Mouse (Mus musculus) liver, embryonic 14.5 days (tissue): ENCODE measurements around the gene Zswim7. TPM values are rescaled to one million over a fixed set of nuclear protein-coding genes. Genes with fewer than 3 reads are reported as not detected.

Experiments
- ATAC-seq: fragments of 200-750 bp; cut with Nextera tagmentation; 2 replicates; pipeline ENCODE4 v1.8.0; 2017; ENCODE audit warnings: moderate number of reproducible peaks, mild to moderate bottlenecking, moderate library complexity; ENCODE audit not compliant: insufficient read depth
- DNase-seq, 3 experiments: peaks; one replicate each; pipeline ENCODE4 v3.0.0-alpha.2; 2012 to 2013; ENCODE audit warnings: low read depth in 3 of 3, low spot score in 3 of 3
- H3K27ac ChIP-seq: fragments of 300-500 bp; sonication (generic); 2 replicates; pipeline ENCODE4 v1.5.1; 2014; ENCODE audit warnings: moderate library complexity, mild to moderate bottlenecking, control low read depth, inconsistent platforms
- H3K27me3 ChIP-seq: fragments of 300-500 bp; sonication (generic); 2 replicates; pipeline ENCODE4 v1.6.1; 2014; ENCODE audit warnings: mild to moderate bottlenecking, low read length, moderate library complexity; ENCODE audit not compliant: control insufficient read depth, insufficient read depth
- H3K36me3 ChIP-seq: fragments of 300-500 bp; sonication (generic); replicated peaks from 2 replicates; pipeline ENCODE4 v1.6.1; 2014; ENCODE audit warnings: low read depth; ENCODE audit not compliant: control insufficient read depth, insufficient read depth
- H3K4me1 ChIP-seq, 2 experiments: fragments of 200-500 bp in 1 of 2; fragments of 300-500 bp in 1 of 2; sonication (generic) in 1 of 2; replicated peaks; 2 replicates each; pipeline ENCODE4 v1.6.1; 2012 to 2014; ENCODE audit warnings: antibody characterized with exemption in 1 of 2, inconsistent platforms in 1 of 2, low read length in 1 of 2; ENCODE audit not compliant: control insufficient read depth in 2 of 2, insufficient read depth in 2 of 2
- H3K4me2 ChIP-seq: fragments of 300-500 bp; sonication (generic); 2 replicates; pipeline ENCODE4 v1.6.1; 2014; ENCODE audit warnings: low read depth, mild to moderate bottlenecking, control low read depth, moderate library complexity
- H3K4me3 ChIP-seq, 2 experiments: fragments of 200-500 bp in 1 of 2; fragments of 300-500 bp in 1 of 2; sonication (generic) in 1 of 2; 2 replicates each; pipeline ENCODE4 v1.5.1; 2012 to 2014; ENCODE audit warnings: low read depth in 2 of 2, low read length in 2 of 2, mild to moderate bottlenecking in 2 of 2, control low read depth in 1 of 2, inconsistent platforms in 1 of 2, moderate library complexity in 1 of 2; ENCODE audit not compliant: insufficient read depth in 1 of 2
- H3K9ac ChIP-seq: fragments of 300-500 bp; sonication (generic); replicated peaks from 2 replicates; pipeline ENCODE4 v1.6.1; 2014; ENCODE audit warnings: mild to moderate bottlenecking, control low read depth, moderate library complexity
- H3K9me3 ChIP-seq: fragments of 300-500 bp; sonication (generic); 2 replicates; pipeline ENCODE4 v1.6.1; 2016; ENCODE audit warnings: low read length, mixed read lengths; ENCODE audit not compliant: control insufficient read depth
- CTCF ChIP-seq: IDR thresholded peaks from 2 replicates; pipeline ENCODE4 v1.5.1; 2016; ENCODE audit warnings: antibody characterized with exemption, low read depth, control low read depth
- EP300 ChIP-seq: IDR thresholded peaks from 2 replicates; pipeline ENCODE4 v1.6.1; 2016; ENCODE audit warnings: antibody characterized with exemption, low read depth
- WGBS: fragments of 180-500 bp; shearing (Covaris S2); extraction: QIAGEN DNeasy Blood & Tissue Kit; methylation state at CpG from one replicate; pipeline ENCODE4 v1.1.7; 2014; ENCODE audit not compliant: insufficient replicate concordance; 5-methylcytosine and 5-hydroxymethylcytosine counted together
- polyA plus RNA-seq, 2 experiments: library from polyadenylated mRNA; depleted of rRNA in 1 of 2; stranded (reverse) in 1 of 2; unstranded in 1 of 2; fragments of >200 nt; fragmentation: Nextera tagmentation in 1 of 2; extraction: Ambion mirVana in 1 of 2; gene quantifications; 2 replicates each; pipeline versions ENCODE4 v1.2.1 to v1.2.3; 2012 to 2014

Zswim7 gene
- polyA plus RNA-seq (2012; rRNA removed), result 7.3 and 7.9 TPM in 2 replicates
- 10.7 and 11.4 TPM in 2 replicates for polyA plus RNA-seq (2014; fragmentation: Nextera tagmentation; extraction: Ambion mirVana)

- Histone ChIP-seq H3K9me3 (no peaks in the 10 kb centered on the region), H3K4me2 (peak within 1 kb of the TSS; percentile 84), H3K27ac (peak within 1 kb of the TSS; percentile 81), H3K27me3 (no peaks in the 10 kb centered on the region), H3K4me3 (peak within 1 kb of the TSS; percentile 78 to 87), H3K4me1 (peaks cover 6 to 15% of the 10 kb centered on the region in 2 experiments), H3K9ac (peak within 1 kb of the TSS; percentile 67), H3K36me3 (no peaks in the 10 kb centered on the region; the same call in 1 of the 2 replicates)
- no peak for TF ChIP-seq EP300
- peak; percentile 78 for TF ChIP-seq CTCF
- ATAC-seq, result peak; percentile 94
- peak; percentile 81 to 85 (median 82) for DNase-seq
- WGBS, result under 1% methylated on average over 68 of the region's 68 CpGs
Measured at GRCm38 (mm10) chr11:62280675-62281600, at the start of gene Zswim7, which contains the start of gene Ttc19. Gene Zswim7 (minus strand): TSS chr11:62281375. Gene Ttc19 (plus strand): TSS chr11:62281473.

GRCm38 (mm10) chr11:62323659-62324058 lies 42.5 kb upstream of the Zswim7 start:
- H3K27ac ChIP-seq, result no peak overlapping the region
- H3K9me3 ChIP-seq, result no peaks in the 10 kb centered on the region
- H3K9ac ChIP-seq, result no peak overlapping the region
- H3K4me2 ChIP-seq, result no peak overlapping the region
- peaks cover 48% of the 10 kb centered on the region for H3K36me3 ChIP-seq
- TF ChIP-seq EP300 (no peak), CTCF (no peak)
- H3K27me3 ChIP-seq, result no peaks in the 10 kb centered on the region
- DNase-seq, result no peak
- 73% methylated on average over 3 of the region's 3 CpGs for WGBS
- H3K4me1 ChIP-seq, result no peaks in the 10 kb centered on the region
- ATAC-seq, result no peak
- H3K4me3 ChIP-seq, result no peak overlapping the region

GRCm38 (mm10) chr11:62320097-62320496 lies 38.9 kb upstream of the Zswim7 start:
- ATAC-seq (no peak), DNase-seq (no peak)
- H3K4me3 ChIP-seq, result no peak overlapping the region
- H3K9me3 ChIP-seq, result no peaks in the 10 kb centered on the region
- peaks cover 53% of the 10 kb centered on the region for H3K36me3 ChIP-seq
- H3K4me2 ChIP-seq, result no peak overlapping the region
- H3K4me1 ChIP-seq, result no peaks in the 10 kb centered on the region
- TF ChIP-seq EP300 (no peak), CTCF (no peak)
- H3K9ac ChIP-seq, result no peak overlapping the region
- 82% methylated on average over 3 of the region's 3 CpGs for WGBS
- no peaks in the 10 kb centered on the region for H3K27me3 ChIP-seq
- no peak overlapping the region for H3K27ac ChIP-seq

GRCm38 (mm10) chr11:62317746-62318145 lies 36.6 kb upstream of the Zswim7 start:
- H3K4me1 ChIP-seq, result no peaks in the 10 kb centered on the region
- no peak overlapping the region for H3K9ac ChIP-seq
- WGBS, result 85% methylated on average over 11 of the region's 11 CpGs
- H3K27me3 ChIP-seq, result no peaks in the 10 kb centered on the region
- H3K9me3 ChIP-seq, result no peaks in the 10 kb centered on the region
- H3K4me2 ChIP-seq, result no peak overlapping the region
- no peak overlapping the region for H3K4me3 ChIP-seq
- peaks cover 51% of the 10 kb centered on the region for H3K36me3 ChIP-seq
- DNase-seq (no peak), ATAC-seq (no peak)
- no peak overlapping the region for H3K27ac ChIP-seq
- TF ChIP-seq EP300, result no peak
- TF ChIP-seq CTCF, result no peak

GRCm38 (mm10) chr11:62314984-62315383 lies 33.8 kb upstream of the Zswim7 start:
- no peak for DNase-seq
- 90% methylated on average over 5 of the region's 5 CpGs for WGBS
- no peak overlapping the region for H3K9ac ChIP-seq
- H3K27me3 ChIP-seq, result no peaks in the 10 kb centered on the region
- H3K36me3 ChIP-seq, result peaks cover 40% of the 10 kb centered on the region
- H3K4me1 ChIP-seq, result no peaks in the 10 kb centered on the region
- no peak overlapping the region for H3K27ac ChIP-seq
- H3K9me3 ChIP-seq, result no peaks in the 10 kb centered on the region
- no peak overlapping the region for H3K4me2 ChIP-seq
- TF ChIP-seq EP300, result no peak
- TF ChIP-seq CTCF, result no peak
- no peak for ATAC-seq
- H3K4me3 ChIP-seq, result no peak overlapping the region
